Mouse (Mus musculus): ENCODE results near the gene Msi2.

Gene Msi2

DNA sequence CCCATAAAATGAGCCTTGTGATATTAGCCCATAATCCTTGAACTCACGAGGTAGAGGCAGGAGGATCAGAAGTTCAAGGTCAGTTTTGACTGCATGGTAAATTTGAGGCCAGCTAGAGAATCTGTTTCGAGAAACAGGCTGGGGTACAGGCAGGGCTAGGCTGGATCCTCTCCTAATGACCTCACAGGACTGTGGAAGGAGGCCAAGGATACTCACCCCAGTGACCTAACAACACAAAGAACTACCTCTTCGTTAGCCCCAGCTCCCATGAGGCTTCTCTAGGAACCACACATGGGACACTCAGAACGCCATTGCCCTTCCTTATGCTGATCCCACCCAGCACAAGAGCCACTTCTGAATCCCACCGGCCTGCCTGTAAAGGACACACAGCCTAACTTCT is 399.5 kb downstream of the Msi2 start:
- DNase-seq (ENCODE audit: low read depth, low spot score): no peak

DNA sequence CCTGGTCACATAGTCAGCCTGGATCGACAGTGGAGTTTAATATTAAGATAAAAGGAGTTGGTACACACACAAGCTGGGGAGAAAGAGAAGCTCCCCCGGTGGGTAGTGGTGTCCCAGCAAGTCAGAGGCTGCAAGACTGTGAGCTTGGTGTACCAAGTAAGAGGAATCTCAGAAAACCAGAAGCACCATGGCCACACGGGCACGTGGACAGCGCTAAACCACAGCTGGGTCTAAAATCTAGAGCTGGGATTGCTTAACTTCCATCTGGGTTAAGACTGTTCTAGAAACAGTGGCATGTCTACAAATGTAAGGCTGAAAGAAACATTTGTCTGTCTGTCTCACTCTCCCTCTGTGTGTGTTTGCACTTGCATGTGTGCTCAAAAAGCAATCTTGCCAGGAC is 402.9 kb downstream of the Msi2 start:
- DNase-seq (ENCODE audit: low read depth, low spot score): no peak

DNA sequence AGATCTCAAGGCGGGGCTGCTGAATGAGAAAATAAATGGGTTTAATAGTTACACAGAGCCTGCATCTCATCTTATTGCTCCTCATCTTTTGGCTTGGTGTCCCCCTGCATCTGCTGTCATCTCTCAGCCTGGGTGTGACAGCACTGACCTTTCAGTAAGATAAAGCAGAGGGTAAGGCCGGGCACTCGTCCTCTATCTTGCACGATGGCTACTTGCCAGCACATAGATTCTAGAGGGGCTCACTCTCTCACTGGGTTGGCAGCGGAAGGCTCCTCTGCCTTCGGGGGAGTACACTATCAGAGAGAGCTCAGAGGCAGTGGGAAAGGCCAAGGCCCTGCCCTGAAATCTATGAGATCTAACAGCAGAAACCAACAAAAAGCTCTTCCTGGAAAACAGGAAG is 403.8 kb downstream of the Msi2 start:
- DNase-seq (ENCODE audit: low read depth, low spot score): no peak

DNA sequence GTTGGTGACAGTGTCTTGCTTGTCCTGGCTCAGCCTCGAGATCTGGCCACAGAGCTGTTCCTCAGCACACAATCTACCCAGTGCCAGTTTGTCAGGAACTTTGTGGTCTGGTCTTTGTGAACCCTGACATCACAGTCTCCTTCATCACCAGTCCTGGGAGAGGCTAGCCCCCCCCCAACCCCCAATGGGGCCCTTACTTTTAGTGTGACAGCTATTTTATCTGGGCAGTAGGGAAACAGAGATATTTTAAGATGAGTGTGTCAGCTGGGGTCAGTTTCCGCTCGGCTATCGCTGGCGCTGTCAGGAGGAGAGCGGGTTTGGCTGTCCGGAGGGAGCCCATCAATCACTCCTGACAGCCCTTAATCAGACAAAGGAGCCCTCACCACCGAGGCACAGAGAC is 404.8 kb downstream of the Msi2 start:
- DNase-seq (ENCODE audit: low read depth, low spot score): no peak

DNA sequence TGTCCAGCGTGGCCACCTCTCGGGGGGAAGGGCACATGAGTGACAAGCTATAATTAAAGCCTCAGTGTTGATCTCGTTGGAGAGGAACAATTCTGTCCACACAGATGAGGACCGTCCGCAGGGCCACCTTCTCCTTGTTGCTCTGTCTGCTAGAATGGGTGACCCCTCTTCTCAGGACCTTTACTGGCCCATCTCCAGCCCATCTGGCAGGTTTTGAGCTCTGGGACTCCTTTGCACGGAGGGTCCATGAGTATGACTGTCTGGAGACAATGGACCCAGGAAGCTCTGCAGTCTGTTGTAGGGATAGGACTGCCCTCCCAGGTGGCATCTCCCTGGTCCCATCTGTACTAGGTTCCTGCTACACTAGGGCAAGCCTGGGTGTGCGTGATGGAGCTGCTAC is 406.7 kb downstream of the Msi2 start:
- no peak for DNase-seq (ENCODE audit: low read depth, low spot score)

DNA sequence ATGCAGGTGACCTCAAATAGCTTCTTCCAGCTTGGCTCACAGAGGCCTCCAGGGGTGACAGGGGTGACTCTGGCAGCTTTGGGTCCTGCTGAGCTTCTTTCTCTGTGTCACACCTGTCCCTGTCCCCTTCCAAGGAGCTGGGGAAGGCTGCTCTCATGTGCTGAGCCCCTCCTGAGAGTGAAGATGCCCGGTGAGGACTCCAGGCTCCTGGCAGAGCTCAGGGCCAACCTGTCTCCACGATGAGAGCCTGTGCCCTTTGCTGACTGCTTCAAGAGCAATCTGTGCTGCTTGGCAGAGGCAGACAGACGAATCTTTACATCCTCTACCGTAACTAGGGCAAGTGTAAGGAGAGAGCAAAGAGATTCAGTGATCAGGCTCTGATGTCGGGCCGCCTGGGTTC is 407.5 kb downstream of the Msi2 start:
- DNase-seq (ENCODE audit: low read depth, low spot score): no peak

DNA sequence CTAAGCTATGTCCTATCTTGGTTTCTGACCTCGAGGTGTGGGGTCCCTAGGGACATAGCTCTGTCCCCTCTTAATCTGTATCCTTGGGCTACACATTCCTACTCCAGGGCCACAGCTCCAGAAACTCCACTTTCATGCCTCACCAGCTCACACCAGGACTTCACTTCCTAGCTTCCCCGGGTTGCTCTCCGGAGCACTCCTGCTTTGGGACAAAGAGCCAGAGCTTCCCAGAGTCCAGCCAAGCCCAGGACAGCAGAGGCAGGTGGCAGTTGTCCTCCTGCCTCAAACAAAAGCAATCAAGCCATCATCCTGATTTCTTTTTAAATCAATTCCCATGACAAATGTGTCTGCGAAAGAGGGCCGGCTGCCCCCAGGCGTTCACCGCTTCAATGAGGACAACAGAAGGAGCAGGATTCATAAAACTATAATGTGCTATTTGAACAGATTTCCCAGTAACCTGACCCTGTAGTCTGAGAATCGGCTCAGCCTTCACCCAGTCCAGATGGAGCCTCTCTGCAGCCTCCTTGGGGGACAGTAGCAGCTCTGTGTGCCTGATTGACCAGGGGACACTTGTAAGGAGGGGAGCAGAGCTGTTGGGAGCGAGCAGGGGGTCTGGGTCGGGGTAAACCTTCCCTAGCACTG is 409.1 kb downstream of the Msi2 start:
- no peak for DNase-seq (ENCODE audit: low read depth, low spot score)

DNA sequence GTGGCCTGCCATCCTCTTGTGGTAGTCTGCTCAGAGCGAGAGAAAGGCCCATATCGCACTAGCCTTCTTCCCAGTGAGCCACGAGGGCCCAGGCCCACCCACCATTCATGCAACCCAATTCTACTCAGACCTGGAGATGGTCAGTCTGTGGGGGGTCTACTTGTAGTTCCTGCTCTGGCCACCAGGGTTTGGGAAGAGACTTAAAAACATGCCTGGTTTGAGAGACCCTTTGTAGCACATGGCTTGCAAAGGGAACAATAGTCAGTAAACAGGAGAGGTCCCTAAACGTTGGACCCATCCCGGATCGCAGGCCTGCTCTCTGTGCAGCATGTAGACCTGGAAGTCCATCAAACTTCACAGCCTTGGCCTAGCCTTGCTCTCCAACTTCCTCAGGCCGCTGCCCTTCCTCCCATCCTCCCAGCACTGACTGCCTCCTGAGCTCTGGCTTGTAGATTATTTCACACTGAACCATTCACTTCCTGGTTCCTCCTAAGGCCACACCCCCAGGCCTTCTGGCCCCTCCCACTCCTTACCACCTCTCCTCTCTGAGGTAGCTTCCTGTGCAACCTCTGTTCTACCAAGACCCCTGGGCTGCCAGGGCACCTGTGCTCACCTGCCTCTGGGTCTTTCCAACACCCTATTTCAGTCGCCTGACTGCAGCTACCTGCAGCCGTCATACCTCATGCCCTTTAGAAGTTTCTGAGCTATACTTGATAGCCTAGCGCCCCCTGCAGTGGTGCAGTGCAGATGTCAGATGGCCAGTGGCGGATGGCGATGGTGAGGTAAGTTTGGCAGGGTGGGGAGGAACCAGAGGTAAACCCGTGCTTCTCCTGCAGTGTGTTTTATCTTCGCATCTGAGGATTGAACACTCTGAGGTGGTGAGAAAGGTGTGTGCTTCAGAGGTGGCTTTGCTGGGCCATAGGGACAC is 410.4 kb downstream of the Msi2 start:
- DNase-seq (ENCODE audit: low read depth, low spot score): no peak

DNA sequence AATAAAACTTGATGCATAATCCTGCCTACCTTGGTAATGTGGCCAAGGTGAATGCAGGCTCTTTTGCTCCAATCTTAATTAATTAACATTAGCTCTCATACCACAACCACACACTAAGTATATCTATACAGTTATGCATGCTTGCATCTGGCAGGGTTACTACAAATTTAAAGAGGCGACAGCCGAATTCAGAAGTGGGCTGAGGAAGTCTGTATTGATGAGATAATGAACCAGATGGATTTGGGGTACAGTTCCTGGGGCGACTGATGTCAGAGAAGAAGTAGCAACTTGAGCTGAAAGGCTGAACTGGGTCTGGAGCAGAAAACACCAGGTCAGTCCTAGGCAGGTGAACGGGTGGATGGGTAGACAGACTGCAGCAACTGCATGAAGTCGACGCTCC is 412.6 kb downstream of the Msi2 start:
- no peak for DNase-seq (ENCODE audit: low read depth, low spot score)

DNA sequence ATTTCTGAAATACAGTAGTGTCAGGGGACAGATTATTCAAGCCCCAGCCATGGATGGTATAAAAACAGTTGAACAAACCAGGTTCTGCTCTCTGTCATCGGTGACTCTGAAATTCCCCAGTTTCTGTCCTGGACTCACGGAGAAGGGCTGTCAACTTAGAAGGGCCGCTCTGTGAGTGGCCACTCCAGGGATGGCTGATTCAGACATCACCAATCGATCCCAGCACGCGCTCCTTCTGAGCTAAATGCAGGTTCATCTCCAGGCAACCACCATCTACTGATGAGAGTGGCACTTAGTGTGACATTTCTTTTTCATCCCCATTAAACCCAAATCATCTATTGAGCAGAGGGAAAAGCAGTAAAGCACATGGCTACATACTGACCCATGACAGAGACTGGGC is 416.7 kb downstream of the Msi2 start:
- DNase-seq (ENCODE audit: low read depth, low spot score): peak; percentile 45

DNA sequence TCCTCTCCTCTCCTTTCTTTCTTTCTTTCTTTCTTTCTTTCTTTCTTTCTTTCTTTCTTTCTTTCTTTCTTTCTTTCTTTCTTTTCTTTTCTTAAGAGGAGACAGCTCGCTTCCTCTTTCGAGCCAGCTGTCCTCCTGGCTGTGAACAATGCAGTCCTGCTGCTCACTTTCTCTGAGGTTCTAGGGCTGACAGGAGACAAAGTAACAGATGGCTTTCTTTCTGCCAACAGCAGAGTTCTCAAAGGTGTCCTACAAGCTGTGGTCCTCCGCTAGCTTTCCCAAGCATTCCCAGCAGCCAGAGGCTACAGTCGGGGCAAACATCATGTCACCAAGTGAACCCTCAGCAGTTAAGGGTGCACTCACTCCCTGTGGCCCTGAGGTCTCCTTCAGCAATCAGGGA is 419.0 kb downstream of the Msi2 start:
- DNase-seq (ENCODE audit: low read depth, low spot score): no peak

DNA sequence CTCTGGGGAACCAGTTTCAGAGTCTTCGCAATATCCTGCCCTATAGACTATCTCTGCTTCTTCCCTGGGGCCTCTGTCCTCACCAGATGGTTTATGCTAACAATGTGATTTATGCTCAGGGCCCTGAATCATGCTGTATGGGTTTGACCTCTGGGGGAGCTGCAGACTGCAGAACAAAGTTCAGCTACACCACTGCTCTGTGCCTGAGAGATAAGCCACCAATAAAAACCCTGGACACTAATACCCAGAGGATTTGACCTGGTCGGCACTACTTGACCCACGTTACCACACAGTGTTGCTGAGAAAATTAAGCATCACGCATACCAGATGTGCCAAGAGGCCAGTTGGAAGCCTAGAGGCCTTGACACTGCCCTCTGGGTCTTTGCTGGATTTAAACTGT is 420.8 kb downstream of the Msi2 start:
- no peak for DNase-seq (ENCODE audit: low read depth, low spot score)

DNA sequence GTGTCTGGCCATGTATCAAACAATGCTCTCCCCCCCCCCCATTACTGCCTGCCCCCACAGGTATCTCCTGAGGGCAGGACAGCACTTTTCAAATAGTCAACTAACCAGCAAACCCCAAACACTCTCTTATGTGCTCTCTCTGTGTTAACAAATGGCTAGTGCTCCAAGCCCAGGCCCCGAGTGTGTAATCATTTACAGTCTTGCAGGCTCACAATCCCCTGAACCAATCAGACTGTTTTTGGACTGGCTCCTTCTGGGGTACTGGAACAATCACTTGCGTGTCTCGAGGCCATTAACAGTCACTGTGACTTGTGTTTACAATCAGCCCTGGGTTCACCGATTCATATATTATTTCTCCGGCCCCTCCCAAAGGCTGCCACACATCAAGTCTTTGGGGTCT is 423.0 kb downstream of the Msi2 start:
- no peak for DNase-seq (ENCODE audit: low read depth, low spot score)

DNA sequence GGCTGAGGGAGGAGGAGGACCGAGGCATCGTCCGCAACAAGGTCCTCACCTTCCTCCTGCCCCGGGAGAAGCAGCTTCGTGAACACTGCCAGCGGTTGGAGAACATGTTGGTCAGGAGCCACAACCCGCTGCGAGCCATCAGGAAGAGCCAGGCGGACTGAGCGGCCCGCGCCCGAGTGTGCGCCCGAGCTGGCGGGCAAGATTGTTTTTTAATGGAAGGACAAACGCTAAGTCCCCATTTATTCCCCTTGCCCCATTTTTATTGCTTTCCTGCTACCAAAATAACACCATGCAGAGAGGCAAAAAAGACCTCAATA is 424.0 kb downstream of the Msi2 start:
- DNase-seq (ENCODE audit: low read depth, low spot score): no peak

DNA sequence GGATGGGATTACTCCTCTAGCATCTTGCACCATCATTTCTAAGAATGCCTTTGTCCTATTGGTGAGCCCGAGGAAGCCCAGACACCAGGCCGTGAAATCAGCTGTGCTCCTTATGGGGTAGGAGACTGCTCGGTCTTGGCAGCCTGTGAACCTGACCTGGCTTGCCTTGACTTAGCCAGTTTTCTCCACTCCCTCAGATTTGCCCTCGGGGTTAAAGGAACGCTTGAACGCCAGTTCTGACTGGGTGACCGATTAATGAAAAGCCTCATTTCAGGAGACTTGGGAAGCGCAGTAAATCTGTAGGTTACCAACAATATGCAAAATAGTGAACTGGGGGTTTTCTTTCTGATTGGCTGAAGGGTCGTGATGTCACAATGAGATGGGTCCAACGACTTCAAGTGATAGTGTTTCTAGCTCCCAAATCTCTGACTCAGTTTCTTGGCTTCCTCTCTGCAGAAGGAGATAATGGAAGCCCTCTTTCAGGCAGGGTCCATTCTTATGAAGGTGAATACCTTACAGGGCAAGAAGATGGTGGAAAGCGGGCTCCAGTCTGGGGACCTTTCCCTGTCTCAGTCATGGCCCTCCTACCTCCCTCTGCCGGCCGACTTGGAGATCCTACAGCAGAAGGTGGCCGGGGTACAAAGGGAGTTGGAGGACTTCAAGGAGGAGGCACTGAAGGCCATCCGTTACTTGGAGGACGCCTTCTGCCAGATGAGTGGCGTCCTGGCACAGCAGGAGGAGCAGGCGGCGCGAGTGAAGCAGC is 424.5 kb downstream of the Msi2 start, which contains the start of gene Ccdc182:
Ccdc182 (plus strand) TSS at position 428 of the 763 bp plus-strand sequence.
- DNase-seq (ENCODE audit: low read depth, low spot score): no peak

DNA sequence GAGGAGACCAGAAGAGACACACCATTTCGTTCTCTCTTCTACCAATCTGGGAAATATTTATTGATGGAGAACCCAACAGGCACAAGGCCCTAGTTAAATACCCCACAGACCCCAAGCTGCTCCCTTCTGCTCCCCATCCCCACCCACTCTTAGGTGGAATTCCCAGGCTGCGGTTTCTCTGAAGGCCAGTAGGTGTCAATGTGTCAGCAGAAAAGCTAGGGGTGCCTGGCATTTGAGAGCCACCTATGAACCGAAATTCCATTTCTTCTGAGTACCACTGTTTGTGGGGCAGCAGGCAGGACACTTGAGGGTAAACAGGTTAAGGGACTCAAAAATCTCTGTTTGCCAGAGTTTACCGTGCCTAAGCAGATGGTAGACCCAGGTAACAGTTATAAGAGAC is 426.6 kb downstream of the Msi2 start:
- no peak for DNase-seq (ENCODE audit: low read depth, low spot score)

DNA sequence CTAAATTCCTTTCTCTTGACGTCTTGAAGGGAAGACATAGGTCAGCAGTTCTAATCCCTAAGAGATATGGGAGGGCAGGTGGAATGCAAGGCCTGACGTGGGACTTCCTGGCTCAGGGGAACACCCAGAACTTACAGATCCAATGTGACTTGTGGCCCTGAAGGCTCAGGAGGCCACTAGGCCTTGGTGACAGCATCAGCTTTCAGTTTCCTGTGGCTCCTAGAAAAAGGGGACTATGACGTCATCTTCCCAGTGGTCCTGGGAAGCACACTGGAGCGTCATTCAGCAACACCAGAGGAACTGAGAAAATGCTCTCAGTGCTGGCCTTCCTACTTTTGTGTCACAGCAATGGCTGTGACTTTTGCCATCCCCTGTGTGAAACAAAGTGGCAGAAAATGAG is 427.1 kb downstream of the Msi2 start:
- no peak for DNase-seq (ENCODE audit: low read depth, low spot score)
